Mouse (Mus musculus) leukemia stem cell, adult 10-12 weeks (primary cell): Measurements from ENCODE around the gene Defa17. TPM values are rescaled to one million over a fixed set of nuclear protein-coding genes. Genes with fewer than 3 reads are reported as not detected.

Experiments
- polyA plus RNA-seq: library from polyadenylated mRNA; stranded (reverse); fragments of >175 nt; gene quantifications from 2 replicates; pipeline ENCODE4 v1.2.3, GENCODE M21; 2012; ENCODE audit warnings: low replicate concordance

Defa17 gene
- not detected in 2 replicates for polyA plus RNA-seq

GRCm38 (mm10) chr8:21655480-21655879, at the start of gene Defa17:
Defa17 (plus strand) TSS chr8:21655780.

DNA sequence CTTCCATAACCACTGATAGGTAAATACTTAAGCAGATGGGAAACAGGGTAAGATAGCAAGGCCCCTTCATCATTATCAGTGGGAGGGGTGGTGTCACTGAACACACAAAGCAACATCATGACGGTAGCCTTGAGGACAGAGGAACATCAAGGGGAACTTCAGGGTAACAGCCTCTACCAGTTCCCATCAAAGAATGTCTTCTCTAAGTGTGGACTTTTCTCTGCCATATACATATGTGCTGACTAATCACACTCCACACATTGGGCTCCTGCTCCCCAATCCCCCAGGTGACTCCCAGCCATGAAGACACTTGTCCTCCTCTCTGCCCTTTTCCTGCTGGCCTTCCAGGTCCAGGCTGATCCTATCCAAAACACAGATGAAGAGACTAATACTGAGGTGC, 37.7 kb upstream of the Defa17 start, which contains the start of gene Defa26:
TSS of gene Defa26 (plus strand) at position 301 of the 400 bp plus-strand sequence.

GRCm38 (mm10) chr8:21665497-21665896, 9.9 kb downstream of the Defa17 start, which contains the start of gene Defa34:
Defa34 (plus strand) TSS chr8:21665797.

DNA sequence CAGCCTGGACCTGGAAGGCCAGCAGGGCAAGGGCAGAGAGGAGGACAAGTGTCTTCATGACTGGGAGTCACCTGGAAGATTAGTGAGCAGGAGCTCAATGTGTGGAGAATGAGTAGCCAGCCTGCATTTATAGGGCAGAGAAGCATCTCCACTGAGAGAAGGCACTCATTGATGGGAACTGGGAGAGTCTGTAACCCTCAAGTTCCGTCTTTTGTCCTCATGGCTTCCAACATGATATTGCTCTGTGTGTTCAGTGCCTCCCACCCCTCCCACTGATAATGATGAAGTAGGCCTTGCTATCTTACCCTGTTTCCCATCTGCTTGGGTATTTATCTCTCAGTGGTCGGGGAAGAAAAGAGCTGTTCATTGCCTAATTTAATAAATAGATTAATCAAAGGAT, 48.0 kb downstream of the Defa17 start, which contains the start of gene AY761184:
TSS of gene AY761184 (minus strand) at position 101 of the 400 bp plus-strand sequence.

Other genes starting within 250 kb of the Defa17 start
- not detected in 2 replicates for gene Defa36, start 228.4 kb upstream of the Defa17 start, polyA plus RNA-seq
- not detected in 2 replicates for gene Gm7849, start 199.2 kb upstream of the Defa17 start, polyA plus RNA-seq
- not detected in 2 replicates for gene Defa20, start 146.5 kb upstream of the Defa17 start, polyA plus RNA-seq
- not detected in 2 replicates for gene Defa32, start 126.7 kb upstream of the Defa17 start, polyA plus RNA-seq
- not detected in 2 replicates for gene Defa37, start 90.4 kb upstream of the Defa17 start, polyA plus RNA-seq
- gene Defa28, start 72.8 kb upstream of the Defa17 start, polyA plus RNA-seq, result not detected in 2 replicates
- not detected in 2 replicates for gene Gm7861, start 61.3 kb upstream of the Defa17 start, polyA plus RNA-seq
- not detected in 2 replicates for gene Defa26, start 37.6 kb upstream of the Defa17 start, polyA plus RNA-seq
- gene Defa34, start 10.0 kb downstream of the Defa17 start, polyA plus RNA-seq, result not detected in 2 replicates
- gene AY761184, start 47.9 kb downstream of the Defa17 start, polyA plus RNA-seq, result not detected in 2 replicates
- not detected in 2 replicates for gene Defa24, start 78.7 kb downstream of the Defa17 start, polyA plus RNA-seq
- gene Defb50, start 167.8 kb downstream of the Defa17 start, polyA plus RNA-seq, result not detected in 2 replicates
- gene Defb2, start 184.1 kb downstream of the Defa17 start, polyA plus RNA-seq, result not detected in 2 replicates
- not detected in 2 replicates for gene Defb10, start 203.1 kb downstream of the Defa17 start, polyA plus RNA-seq
- not detected in 2 replicates for gene Defb9, start 229.6 kb downstream of the Defa17 start, polyA plus RNA-seq